Mouse (Mus musculus) hindbrain, embryonic 15.5 days (tissue): Measurements from ENCODE around the gene Slc39a11. TPM values are rescaled to one million over a fixed set of nuclear protein-coding genes. Genes with fewer than 3 reads are reported as not detected.

Source experiments
- ATAC-seq: fragments of 200-750 bp; cut with Nextera tagmentation; 2 replicates; pipeline ENCODE4 v1.8.0; 2017; ENCODE audit warnings: low read depth, moderate number of reproducible peaks, moderate TSS enrichment; ENCODE audit not compliant: low FRiP score
- H3K27ac ChIP-seq: fragments of 300-500 bp; sonication (generic); replicated peaks from 2 replicates; pipeline ENCODE4 v1.5.1; 2015; ENCODE audit warnings: mild to moderate bottlenecking, inconsistent platforms
- H3K27me3 ChIP-seq: fragments of 300-500 bp; sonication (generic); 2 replicates; pipeline ENCODE4 v1.6.1; 2015; ENCODE audit warnings: control low read depth, inconsistent platforms
- H3K36me3 ChIP-seq: fragments of 300-500 bp; sonication (generic); 2 replicates; pipeline ENCODE4 v1.6.1; 2015; ENCODE audit warnings: control low read depth, inconsistent platforms
- H3K4me1 ChIP-seq: fragments of 300-500 bp; sonication (generic); replicated peaks from 2 replicates; pipeline ENCODE4 v1.6.1; 2015; ENCODE audit warnings: control low read depth, inconsistent platforms
- H3K4me2 ChIP-seq: fragments of 300-500 bp; sonication (generic); 2 replicates; pipeline ENCODE4 v1.6.1; 2015; ENCODE audit warnings: moderate library complexity, mild to moderate bottlenecking, inconsistent platforms
- H3K4me3 ChIP-seq: fragments of 300-500 bp; sonication (generic); 2 replicates; pipeline ENCODE4 v1.5.1; 2015; ENCODE audit warnings: mild to moderate bottlenecking, inconsistent platforms
- H3K9ac ChIP-seq: fragments of 300-500 bp; sonication (generic); 2 replicates; pipeline ENCODE4 v1.6.1; 2015; ENCODE audit warnings: inconsistent platforms
- H3K9me3 ChIP-seq: fragments of 300-500 bp; sonication (generic); 2 replicates; pipeline ENCODE4 v1.6.1; 2016; ENCODE audit warnings: control low read depth, inconsistent platforms
- WGBS: fragments of 180-500 bp; shearing (Covaris S2); methylation state at CpG from one replicate; pipeline ENCODE4 v1.1.7; 2015; 5-methylcytosine and 5-hydroxymethylcytosine counted together
- polyA plus RNA-seq: library from polyadenylated mRNA; unstranded; fragments of >200 nt; fragmentation: Nextera tagmentation; extraction: Ambion mirVana; gene quantifications from 2 replicates; pipeline ENCODE4 v1.2.1, GENCODE M21; 2015

Gene Slc39a11
- polyA plus RNA-seq, 1 experiment from 2014 or later = 34.2 TPM

GRCm38 (mm10) chr11:113425882-113426281 lies 224.0 kb downstream of the Slc39a11 start:
- peaks cover 15% of the 10 kb centered on the region for H3K4me1 ChIP-seq
- 44% methylated on average over 9 of the region's 9 CpGs for WGBS
- no peak overlapping the region for H3K4me2 ChIP-seq
- peak overlapping the region; percentile 15 for H3K27ac ChIP-seq
- no peak overlapping the region for H3K9ac ChIP-seq
- no peak overlapping the region for H3K4me3 ChIP-seq
- H3K9me3 ChIP-seq = no peaks in the 10 kb centered on the region
- ATAC-seq = 0 out of 2 replicates have a peak, but pooled peaks have one; percentile 13
- H3K36me3 ChIP-seq = no peaks in the 10 kb centered on the region
- H3K27me3 ChIP-seq = no peaks in the 10 kb centered on the region

- no peak for ATAC-seq
- H3K4me2 ChIP-seq = no peak overlapping the region
Measured at GRCm38 (mm10) chr11:113425454-113425853, 224.4 kb downstream of the Slc39a11 start.

DNA sequence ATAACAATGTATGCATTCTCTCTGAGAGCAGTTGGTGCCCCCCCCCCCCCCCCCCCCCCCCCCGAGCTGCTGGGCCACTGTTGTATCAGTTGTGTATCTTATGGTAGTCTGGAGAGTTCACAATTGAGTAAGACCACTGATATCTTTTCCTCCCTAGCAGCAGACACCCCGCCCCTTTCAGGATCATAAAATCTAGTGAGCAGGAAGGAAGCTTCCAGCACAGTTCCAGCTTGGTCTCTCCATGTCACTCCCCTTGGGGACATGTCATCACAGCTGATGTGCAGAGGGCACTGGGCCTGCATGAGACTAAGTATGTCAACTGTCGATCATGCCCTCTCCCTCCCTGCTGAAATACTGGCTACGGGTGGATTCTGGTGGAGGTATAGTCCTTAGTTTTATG lies 225.1 kb downstream of the Slc39a11 start:
- peaks cover 15% of the 10 kb centered on the region for H3K4me1 ChIP-seq
- no peaks in the 10 kb centered on the region for H3K9me3 ChIP-seq
- no peak for ATAC-seq
- H3K36me3 ChIP-seq = no peaks in the 10 kb centered on the region
- no peak overlapping the region for H3K9ac ChIP-seq
- H3K4me2 ChIP-seq = no peak overlapping the region
- 70% methylated on average over 3 of the region's 4 CpGs for WGBS
- H3K27me3 ChIP-seq = no peaks in the 10 kb centered on the region
- no peak overlapping the region for H3K27ac ChIP-seq
- H3K4me3 ChIP-seq = no peak overlapping the region

More at GRCm38 (mm10) chr11:113425454-113425853, 224.4 kb downstream of the Slc39a11 start:
- Histone ChIP-seq H3K4me3 (no peak overlapping the region), H3K4me1 (peaks cover 15% of the 10 kb centered on the region), H3K9me3 (no peaks in the 10 kb centered on the region), H3K27me3 (no peaks in the 10 kb centered on the region), H3K9ac (no peak overlapping the region), H3K27ac (peak overlapping the region; percentile 15), H3K36me3 (no peaks in the 10 kb centered on the region)
- 53% methylated on average over 3 of the region's 3 CpGs for WGBS

DNA sequence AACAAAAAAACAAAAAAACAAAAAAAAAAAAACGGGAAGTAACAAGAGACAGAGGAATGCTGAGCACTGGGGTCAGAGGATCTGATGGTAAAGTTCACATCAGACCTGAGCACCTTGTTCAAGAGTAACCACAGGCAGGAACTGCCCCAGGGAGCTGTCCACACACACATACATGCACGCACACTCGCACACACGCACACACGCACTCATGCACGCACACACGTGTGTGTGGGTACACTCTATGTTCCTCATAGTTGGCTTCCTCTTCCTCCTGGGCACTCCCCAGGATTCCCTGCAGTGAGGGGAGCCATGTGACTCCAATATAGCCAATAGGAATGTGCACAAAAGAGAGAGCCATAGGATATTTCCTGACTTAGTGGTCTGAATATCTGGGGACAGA lies 227.3 kb downstream of the Slc39a11 start:
- Histone ChIP-seq H3K27ac (no peak overlapping the region), H3K36me3 (no peaks in the 10 kb centered on the region), H3K4me1 (peaks cover 20% of the 10 kb centered on the region), H3K4me3 (no peak overlapping the region), H3K4me2 (no peak overlapping the region), H3K9ac (no peak overlapping the region), H3K9me3 (no peaks in the 10 kb centered on the region), H3K27me3 (no peaks in the 10 kb centered on the region)
- WGBS = 96% methylated on average over 7 of the region's 7 CpGs
- no peak for ATAC-seq

DNA sequence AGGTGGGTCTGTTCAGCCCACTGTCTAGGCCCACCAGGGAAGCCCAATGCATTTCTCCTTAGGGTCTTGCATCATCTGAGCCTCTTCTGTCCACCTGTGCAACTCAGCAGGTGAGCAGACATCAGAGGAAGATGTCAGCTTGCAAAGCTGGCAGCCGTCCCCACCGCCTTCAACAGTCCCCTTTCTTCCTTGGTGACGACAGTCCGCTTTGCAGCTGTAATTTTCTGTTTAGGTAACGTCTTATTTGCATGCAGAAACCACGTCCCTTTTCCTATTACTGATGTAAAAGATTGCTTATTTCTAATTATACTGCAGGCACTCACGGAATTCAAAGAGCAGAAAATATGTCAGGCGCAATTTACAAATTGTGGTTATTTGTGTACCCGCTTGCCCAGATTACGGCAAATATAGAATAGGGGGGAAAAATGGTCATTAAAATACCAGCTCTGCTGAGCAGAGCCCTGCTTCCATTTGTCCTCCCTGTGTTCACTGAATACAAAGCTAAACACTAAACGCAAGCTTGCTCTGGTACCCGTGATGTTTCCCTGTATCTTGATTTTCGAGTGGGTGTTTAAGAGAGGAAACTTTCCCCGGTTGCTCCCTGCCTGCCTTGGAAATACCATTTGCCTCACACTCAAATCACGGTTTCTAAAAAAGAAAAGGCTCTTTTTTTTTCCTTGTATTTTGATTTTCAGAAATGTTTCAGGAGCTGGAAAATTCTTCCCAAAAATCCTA lies 230.8 kb downstream of the Slc39a11 start:
- WGBS = 56% methylated on average over 15 of the region's 15 CpGs
- Histone ChIP-seq H3K4me2 (no peak overlapping the region), H3K4me3 (no peak overlapping the region), H3K4me1 (peaks cover 9% of the 10 kb centered on the region; the same call in 1 of the 2 replicates), H3K9me3 (no peaks in the 10 kb centered on the region), H3K27ac (peak overlapping the region; percentile 22), H3K27me3 (no peaks in the 10 kb centered on the region), H3K9ac (no peak overlapping the region), H3K36me3 (no peaks in the 10 kb centered on the region)
- no peak for ATAC-seq

DNA sequence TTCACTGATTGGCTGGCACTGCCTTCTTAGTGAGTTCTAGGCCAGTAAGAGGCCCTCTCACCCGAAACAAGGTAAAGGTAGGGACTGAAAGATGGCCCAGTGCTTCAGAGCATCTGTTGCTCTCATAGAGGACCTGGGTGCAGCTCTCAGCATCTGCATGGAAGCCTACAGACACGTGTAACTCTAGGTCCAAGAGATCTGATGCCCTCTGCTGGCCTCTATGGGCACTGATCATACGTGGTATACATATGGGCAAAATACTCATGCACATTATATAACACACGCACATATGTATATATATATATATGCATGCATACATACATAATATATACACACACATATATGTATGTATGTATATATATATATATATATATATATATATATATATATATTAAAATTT lies 231.9 kb downstream of the Slc39a11 start:
- peaks cover 9% of the 10 kb centered on the region; the same call in 1 of the 2 replicates for H3K4me1 ChIP-seq
- no peak overlapping the region for H3K4me2 ChIP-seq
- H3K4me3 ChIP-seq = no peak overlapping the region
- no peak overlapping the region for H3K9ac ChIP-seq
- 90% methylated on average over 4 of the region's 4 CpGs for WGBS
- no peak for ATAC-seq
- H3K36me3 ChIP-seq = no peaks in the 10 kb centered on the region
- no peak overlapping the region for H3K27ac ChIP-seq
- H3K27me3 ChIP-seq = no peaks in the 10 kb centered on the region
- H3K9me3 ChIP-seq = no peaks in the 10 kb centered on the region

- H3K27ac ChIP-seq = no peak overlapping the region
- WGBS = 86% methylated on average over 4 of the region's 4 CpGs
- H3K4me2 ChIP-seq = no peak overlapping the region
- no peaks in the 10 kb centered on the region for H3K36me3 ChIP-seq
- no peaks in the 10 kb centered on the region for H3K9me3 ChIP-seq
- no peaks in the 10 kb centered on the region for H3K4me1 ChIP-seq
- H3K4me3 ChIP-seq = no peak overlapping the region
- no peaks in the 10 kb centered on the region for H3K27me3 ChIP-seq
- H3K9ac ChIP-seq = no peak overlapping the region
- ATAC-seq = no peak
Measured at GRCm38 (mm10) chr11:113412545-113412944, 237.3 kb downstream of the Slc39a11 start.

GRCm38 (mm10) chr11:113411798-113412197 lies 238.1 kb downstream of the Slc39a11 start:
- H3K4me2 ChIP-seq = no peak overlapping the region
- no peak overlapping the region for H3K27ac ChIP-seq
- WGBS = 78% methylated on average over 10 of the region's 10 CpGs
- 0 out of 2 replicates have a peak, but pooled peaks cover 4% of the 10 kb centered on the region for H3K4me1 ChIP-seq
- ATAC-seq = no peak
- no peaks in the 10 kb centered on the region for H3K27me3 ChIP-seq
- no peak overlapping the region for H3K4me3 ChIP-seq
- H3K9me3 ChIP-seq = no peaks in the 10 kb centered on the region
- no peak overlapping the region for H3K9ac ChIP-seq
- H3K36me3 ChIP-seq = no peaks in the 10 kb centered on the region

- no peaks in the 10 kb centered on the region for H3K27me3 ChIP-seq
- WGBS = 90% methylated on average over 9 of the region's 9 CpGs
- no peak for ATAC-seq
- H3K36me3 ChIP-seq = no peaks in the 10 kb centered on the region
- no peaks in the 10 kb centered on the region for H3K9me3 ChIP-seq
- H3K4me1 ChIP-seq = 0 out of 2 replicates have a peak, but pooled peaks cover 9% of the 10 kb centered on the region
- H3K9ac ChIP-seq = no peak overlapping the region
- H3K27ac ChIP-seq = no peak overlapping the region
- H3K4me3 ChIP-seq = no peak overlapping the region
- no peak overlapping the region for H3K4me2 ChIP-seq
Measured at GRCm38 (mm10) chr11:113409121-113409520, 240.8 kb downstream of the Slc39a11 start.

GRCm38 (mm10) chr11:113407474-113407873 lies 242.4 kb downstream of the Slc39a11 start:
- Histone ChIP-seq H3K27ac (no peak overlapping the region), H3K4me3 (no peak overlapping the region), H3K36me3 (no peaks in the 10 kb centered on the region), H3K4me1 (peaks cover 12% of the 10 kb centered on the region; the same call in 1 of the 2 replicates), H3K4me2 (no peak overlapping the region), H3K27me3 (no peaks in the 10 kb centered on the region), H3K9me3 (no peaks in the 10 kb centered on the region), H3K9ac (no peak overlapping the region)
- no peak for ATAC-seq
- WGBS = 97% methylated on average over 4 of the region's 4 CpGs

- Histone ChIP-seq H3K36me3 (no peaks in the 10 kb centered on the region), H3K9ac (no peak overlapping the region), H3K27ac (no peak overlapping the region), H3K4me2 (no peak overlapping the region), H3K27me3 (no peaks in the 10 kb centered on the region), H3K9me3 (no peaks in the 10 kb centered on the region), H3K4me3 (no peak overlapping the region), H3K4me1 (peaks cover 11% of the 10 kb centered on the region)
- 95% methylated on average over 4 of the region's 4 CpGs for WGBS
- no peak for ATAC-seq
Measured at GRCm38 (mm10) chr11:113400868-113401267, 249.0 kb downstream of the Slc39a11 start.

GRCm38 (mm10) chr11:113399601-113400000 lies 250.3 kb downstream of the Slc39a11 start:
- Histone ChIP-seq H3K4me2 (no peak overlapping the region), H3K9ac (no peak overlapping the region), H3K36me3 (no peaks in the 10 kb centered on the region), H3K4me1 (peaks cover 17% of the 10 kb centered on the region), H3K27ac (no peak overlapping the region), H3K27me3 (no peaks in the 10 kb centered on the region), H3K9me3 (no peaks in the 10 kb centered on the region), H3K4me3 (no peak overlapping the region)
- WGBS = 82% methylated on average over 11 of the region's 11 CpGs
- ATAC-seq = no peak
